9 mouse cellular contexts compared by ENCODE assay signal in genomic region chr15:89524611-89525415, GRCm38 (mm10). TPM values are rescaled to one million over a fixed set of nuclear protein-coding genes. Genes with fewer than 3 reads are reported as not detected.
A peak's percentile ranks its signal among the peaks of the same experiment; 100 is the strongest.
DNase-seq lines count a peak whose midpoint lies in the region; ATAC-seq lines count a peak whose summit lies in the region.
"Had no signal": no experiment of that assay in that cellular context is flagged by ENCODE, and none has a peak within 500 bp of the region (broad histone marks: within the 10 kb centered on the region; RNA-seq: fewer than 3 reads in every experiment).

No protein-coding gene starts in this region.

- intact Hi-C loops in heart, postnatal 14 days (cut with DNase I) = no loop called here

- 0 out of 2 replicates have a peak overlapping the region, but pooled peaks have one; percentile 76 for H3K9ac ChIP-seq in midbrain, embryonic 13.5 days (replicated peaks)

- H3K36me3 ChIP-seq in heart, embryonic 10.5 days = peaks cover 22% of the 10 kb centered on the region; the same call in 1 of the 2 replicates
- 0 out of 2 replicates have a peak, but pooled peaks cover 5% of the 10 kb centered on the region for H3K36me3 ChIP-seq in hindbrain, embryonic 10.5 days
- H3K36me3 ChIP-seq in midbrain, embryonic 13.5 days = peaks cover 6% of the 10 kb centered on the region; the same call in 1 of the 2 replicates

- WGBS in heart, embryonic 10.5 days = 77% methylated on average over 8 of the region's 8 CpGs
- 68% methylated on average over 8 of the region's 8 CpGs for WGBS in hindbrain, embryonic 10.5 days
- WGBS in midbrain, embryonic 13.5 days = 69% methylated on average over 8 of the region's 8 CpGs

- peaks cover 6% of the 10 kb centered on the region; the same call in 1 of the 2 replicates for H3K4me1 ChIP-seq in heart, embryonic 10.5 days
- peaks cover 17% of the 10 kb centered on the region for H3K4me1 ChIP-seq in hindbrain, embryonic 10.5 days (replicated peaks)
- peaks cover 16% of the 10 kb centered on the region for H3K4me1 ChIP-seq in midbrain, embryonic 13.5 days (replicated peaks)

- no peak overlapping the region for H3K27ac ChIP-seq in heart, embryonic 10.5 days
- no peak overlapping the region for H3K27ac ChIP-seq in hindbrain, embryonic 10.5 days
- H3K27ac ChIP-seq in midbrain, embryonic 13.5 days = no peak overlapping the region

- peak overlapping the region; percentile 64 for H3K4me3 ChIP-seq in heart, embryonic 10.5 days
- H3K4me3 ChIP-seq in hindbrain, embryonic 10.5 days = peak overlapping the region; percentile 70
- H3K4me3 ChIP-seq in midbrain, embryonic 13.5 days (replicated peaks) = peak overlapping the region; percentile 60

- peak; percentile 31; the same call in 1 of the 2 replicates for ATAC-seq in midbrain, embryonic 13.5 days

- peaks cover 48% of the 10 kb centered on the region for H3K27me3 ChIP-seq in heart, embryonic 10.5 days (ENCODE audit: insufficient read depth, poor library complexity, severe bottlenecking)
- peaks cover 46% of the 10 kb centered on the region for H3K27me3 ChIP-seq in hindbrain, embryonic 10.5 days (ENCODE audit: insufficient read depth, poor library complexity, severe bottlenecking)
- H3K27me3 ChIP-seq in midbrain, embryonic 13.5 days = peaks cover 38% of the 10 kb centered on the region

- H3K4me2 ChIP-seq in midbrain, embryonic 13.5 days (replicated peaks) = peak overlapping the region; percentile 93

- no peaks in the 10 kb centered on the region for H3K9me3 ChIP-seq in heart, embryonic 10.5 days
- no peaks in the 10 kb centered on the region for H3K9me3 ChIP-seq in hindbrain, embryonic 10.5 days
- H3K9me3 ChIP-seq in midbrain, embryonic 13.5 days = no peaks in the 10 kb centered on the region

- DNase-seq in heart, embryonic 10.5 days (ENCODE audit: low spot score) = no peak
- DNase-seq in heart, postnatal 14 days = no peak
- peak; percentile 85 for DNase-seq in cerebellum, adult 9-10 months
- no peak for DNase-seq in hindbrain, embryonic 10.5 days (ENCODE audit: low spot score)
- no peak for DNase-seq in spleen, postnatal 14 days (ENCODE audit: low spot score in 2 of 2)
- DNase-seq in layer of hippocampus, postnatal 14 days (ENCODE audit: low spot score in 2 of 2) = no peak
- DNase-seq in right cerebral cortex, postnatal 14 days = no peak
- DNase-seq: kidney, adult 8-10 months had no signal

RNA-seq across cellular contexts. Expression of gene Shank3, which starts 25.4 kb away (rescaled TPM):
- polyA plus RNA-seq in heart, embryonic 10.5 days (2016; fragmentation: Nextera tagmentation; extraction: Ambion mirVana) = 2.1 and 2.6 TPM in 2 replicates
- total RNA-seq in heart, postnatal 14 days (2021) = 10 to 100 TPM; 78.7 to 83.9 TPM
- 2.8 and 3.5 TPM in 2 replicates for polyA plus RNA-seq in hindbrain, embryonic 10.5 days (2016; fragmentation: Nextera tagmentation; extraction: Ambion mirVana)
- polyA plus RNA-seq in midbrain, embryonic 13.5 days (2015; fragmentation: Nextera tagmentation; extraction: Ambion mirVana) = 13.3 and 14.8 TPM in 2 replicates
- total RNA-seq in layer of hippocampus, postnatal 14 days (2021) = 100 to 1,000 TPM; 271 to 274 TPM

RNA-seq across cellular contexts. Expression of gene Acr, which starts 43.3 kb away (rescaled TPM):
- polyA plus RNA-seq in heart, embryonic 10.5 days (2016; fragmentation: Nextera tagmentation; extraction: Ambion mirVana) = 0.16 and 0.17 TPM in 2 replicates
- total RNA-seq in heart, postnatal 14 days (2021) = under 1 TPM; 0.15 to 0.53 TPM
- polyA plus RNA-seq in hindbrain, embryonic 10.5 days (2016; fragmentation: Nextera tagmentation; extraction: Ambion mirVana) = 0.19 and 0.38 TPM in 2 replicates
- polyA plus RNA-seq in midbrain, embryonic 13.5 days (2015; fragmentation: Nextera tagmentation; extraction: Ambion mirVana) = 2.5 and 2.6 TPM in 2 replicates
- 1 to 10 TPM in 1 of 2 experiments, under 1 TPM in 1; 0.65 to 2.4 TPM for total RNA-seq in layer of hippocampus, postnatal 14 days (2021)

RNA-seq across cellular contexts. Expression of gene Arsa, which starts 47.6 kb away (rescaled TPM):
- 14.2 and 14.3 TPM in 2 replicates for polyA plus RNA-seq in heart, embryonic 10.5 days (2016; fragmentation: Nextera tagmentation; extraction: Ambion mirVana)
- total RNA-seq in heart, postnatal 14 days (2021) = 10 to 100 TPM; 13.7 to 15.5 TPM
- polyA plus RNA-seq in hindbrain, embryonic 10.5 days (2016; fragmentation: Nextera tagmentation; extraction: Ambion mirVana) = 14.3 and 14.8 TPM in 2 replicates
- polyA plus RNA-seq in midbrain, embryonic 13.5 days (2015; fragmentation: Nextera tagmentation; extraction: Ambion mirVana) = 16.7 and 17.6 TPM in 2 replicates
- 10 to 100 TPM; 29.1 to 31.5 TPM for total RNA-seq in layer of hippocampus, postnatal 14 days (2021)
